Mouse (Mus musculus): ENCODE measurements around the gene Slc7a8.

The Slc7a8 gene

GRCm38 (mm10) chr14:54728823-54729653 lies 52.7 kb downstream of the Slc7a8 start:
- H3K27me3 ChIP-seq (ENCODE audit: insufficient read depth, low read length): 0 out of 2 replicates have a peak, but pooled peaks cover 11% of the 10 kb centered on the region
- H3K36me3 ChIP-seq (ENCODE audit: insufficient read depth, low read length): no peaks in the 10 kb centered on the region
- 0 out of 2 replicates have a peak overlapping the region, but pooled peaks have one; percentile 13 for H3K4me3 ChIP-seq (replicated peaks; ENCODE audit: low read length)
- TF ChIP-seq NANOG (IDR thresholded peaks at IDR 0.05; ENCODE audit: borderline replicate concordance, low read length) (no peak), CTCF (conservative IDR thresholded peaks at IDR 0.05; ENCODE audit: low read length) (no peak), POU5F1 (IDR thresholded peaks at IDR 0.05; ENCODE audit: borderline replicate concordance, low read length) (no peak)
- H3K4me1 ChIP-seq (replicated peaks; ENCODE audit: low read depth, low read length): peaks cover 4% of the 10 kb centered on the region; the same call in 1 of the 2 replicates
- H3K9me3 ChIP-seq (ENCODE audit: low read length): peaks cover 28% of the 10 kb centered on the region

GRCm38 (mm10) chr14:54727565-54727964 lies 54.2 kb downstream of the Slc7a8 start:
- Histone ChIP-seq H3K4me1 (replicated peaks; ENCODE audit: low read depth, low read length) (peaks cover 7% of the 10 kb centered on the region; the same call in 1 of the 2 replicates), H3K9me3 (ENCODE audit: low read length) (peaks cover 28% of the 10 kb centered on the region), H3K4me3 (replicated peaks; ENCODE audit: low read length) (no peak overlapping the region), H3K27me3 (ENCODE audit: insufficient read depth, low read length) (0 out of 2 replicates have a peak, but pooled peaks cover 7% of the 10 kb centered on the region), H3K36me3 (ENCODE audit: insufficient read depth, low read length) (no peaks in the 10 kb centered on the region)
- TF ChIP-seq NANOG (IDR thresholded peaks at IDR 0.05; ENCODE audit: borderline replicate concordance, low read length) (no peak), POU5F1 (IDR thresholded peaks at IDR 0.05; ENCODE audit: borderline replicate concordance, low read length) (no peak), CTCF (conservative IDR thresholded peaks at IDR 0.05; ENCODE audit: low read length) (no peak)

- no peak overlapping the region for H3K4me3 ChIP-seq (replicated peaks; ENCODE audit: low read length)
- no peaks in the 10 kb centered on the region for H3K27me3 ChIP-seq (ENCODE audit: insufficient read depth, low read length)
- TF ChIP-seq POU5F1 (IDR thresholded peaks at IDR 0.05; ENCODE audit: borderline replicate concordance, low read length) (no peak), CTCF (conservative IDR thresholded peaks at IDR 0.05; ENCODE audit: low read length) (no peak), NANOG (IDR thresholded peaks at IDR 0.05; ENCODE audit: borderline replicate concordance, low read length) (no peak)
- no peaks in the 10 kb centered on the region for H3K36me3 ChIP-seq (ENCODE audit: insufficient read depth, low read length)
- H3K9me3 ChIP-seq (ENCODE audit: low read length): peaks cover 28% of the 10 kb centered on the region
- H3K4me1 ChIP-seq (replicated peaks; ENCODE audit: low read depth, low read length): peaks cover 9% of the 10 kb centered on the region; the same call in 1 of the 2 replicates
Measured at GRCm38 (mm10) chr14:54724049-54724448, 57.7 kb downstream of the Slc7a8 start.

DNA sequence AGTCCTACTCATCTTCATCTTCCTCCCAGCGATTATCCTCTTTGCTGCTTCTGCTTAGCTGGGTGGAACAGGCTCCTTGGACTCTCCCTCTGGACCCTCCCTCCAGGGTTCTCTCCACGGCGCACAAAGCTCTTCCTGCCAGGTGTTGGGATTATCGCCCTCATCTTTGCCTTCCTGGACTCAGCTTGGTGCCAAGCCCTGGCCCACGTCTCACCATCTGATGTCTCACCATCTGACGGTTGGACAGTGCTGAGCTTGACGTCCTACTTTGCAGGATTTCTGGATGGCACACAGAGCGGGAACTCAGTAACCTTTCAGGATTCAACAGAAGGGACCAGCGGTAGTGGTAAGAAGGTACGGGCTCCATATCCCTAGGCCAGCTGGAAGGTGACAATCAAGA lies 60.0 kb downstream of the Slc7a8 start:
- H3K4me3 ChIP-seq (replicated peaks; ENCODE audit: low read length): no peak overlapping the region
- 0 out of 2 replicates have a peak, but pooled peaks cover 5% of the 10 kb centered on the region for H3K4me1 ChIP-seq (replicated peaks; ENCODE audit: low read depth, low read length)
- TF ChIP-seq POU5F1 (IDR thresholded peaks at IDR 0.05; ENCODE audit: borderline replicate concordance, low read length) (no peak), NANOG (IDR thresholded peaks at IDR 0.05; ENCODE audit: borderline replicate concordance, low read length) (no peak), CTCF (conservative IDR thresholded peaks at IDR 0.05; ENCODE audit: low read length) (no peak)
- no peaks in the 10 kb centered on the region for H3K27me3 ChIP-seq (ENCODE audit: insufficient read depth, low read length)
- peaks cover 24% of the 10 kb centered on the region for H3K9me3 ChIP-seq (ENCODE audit: low read length)
- H3K36me3 ChIP-seq (ENCODE audit: insufficient read depth, low read length): no peaks in the 10 kb centered on the region

DNA sequence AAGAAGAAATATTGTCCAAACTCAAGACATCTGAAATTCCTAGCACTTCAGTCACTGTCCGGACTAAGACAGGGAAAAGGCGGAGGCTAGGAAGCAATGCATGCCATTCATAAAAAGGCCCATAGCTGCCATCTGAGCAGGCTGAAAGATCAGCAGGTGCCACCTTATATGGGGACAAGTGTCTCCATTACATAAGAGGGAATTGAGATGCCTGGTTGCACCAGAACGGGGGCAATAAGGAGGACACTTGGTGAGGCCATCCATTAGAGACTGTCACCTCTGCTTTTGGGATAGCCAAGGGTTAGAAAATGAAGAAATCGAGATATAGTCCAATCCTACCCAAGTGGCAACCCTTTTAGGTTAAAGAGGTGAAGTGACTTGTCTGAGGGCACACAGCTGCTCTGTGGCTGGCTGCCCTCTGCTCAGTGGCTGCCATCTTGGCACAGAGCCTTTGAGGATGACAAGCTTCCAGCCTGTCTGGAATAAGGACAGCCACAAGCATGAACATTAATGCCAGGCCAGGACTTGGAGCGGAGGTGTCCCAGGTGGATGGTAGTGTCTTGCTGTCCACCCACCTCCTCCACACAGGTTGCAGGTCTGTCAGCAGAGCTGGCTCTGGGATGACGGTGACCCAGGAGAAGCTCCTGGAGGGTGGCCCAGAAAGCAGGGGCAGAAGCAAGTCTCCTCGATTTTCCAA lies 60.9 kb downstream of the Slc7a8 start:
- Histone ChIP-seq H3K27me3 (ENCODE audit: insufficient read depth, low read length) (no peaks in the 10 kb centered on the region), H3K4me3 (replicated peaks; ENCODE audit: low read length) (no peak overlapping the region), H3K4me1 (replicated peaks; ENCODE audit: low read depth, low read length) (peaks cover 5% of the 10 kb centered on the region; the same call in 1 of the 2 replicates), H3K36me3 (ENCODE audit: insufficient read depth, low read length) (no peaks in the 10 kb centered on the region), H3K9me3 (ENCODE audit: low read length) (peaks cover 23% of the 10 kb centered on the region)
- no peak for TF ChIP-seq POU5F1 (IDR thresholded peaks at IDR 0.05; ENCODE audit: borderline replicate concordance, low read length)
- no peak for TF ChIP-seq CTCF (conservative IDR thresholded peaks at IDR 0.05; ENCODE audit: low read length)
- no peak for TF ChIP-seq NANOG (IDR thresholded peaks at IDR 0.05; ENCODE audit: borderline replicate concordance, low read length)

DNA sequence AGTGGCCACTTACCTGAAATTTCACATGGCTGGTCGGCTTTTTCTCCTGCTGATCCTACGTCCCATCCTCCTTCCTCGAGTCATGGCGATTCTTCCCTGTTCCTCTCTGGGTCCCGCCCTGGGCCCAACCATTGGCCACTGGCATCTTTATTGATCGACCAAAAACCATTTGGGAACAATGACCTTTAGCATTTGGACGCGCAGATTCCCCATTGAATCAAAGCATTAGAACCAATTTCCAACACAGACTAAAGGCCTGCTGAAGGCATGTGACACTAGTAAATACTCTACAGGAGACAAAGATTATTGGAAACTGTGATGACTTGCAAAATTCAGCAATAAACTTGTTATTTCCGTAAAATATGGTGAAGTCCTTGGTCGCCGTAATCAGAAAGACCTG lies 61.7 kb downstream of the Slc7a8 start:
- Histone ChIP-seq H3K4me3 (replicated peaks; ENCODE audit: low read length) (no peak overlapping the region), H3K4me1 (replicated peaks; ENCODE audit: low read depth, low read length) (peaks cover 10% of the 10 kb centered on the region), H3K9me3 (ENCODE audit: low read length) (peaks cover 16% of the 10 kb centered on the region), H3K27me3 (ENCODE audit: insufficient read depth, low read length) (no peaks in the 10 kb centered on the region), H3K36me3 (ENCODE audit: insufficient read depth, low read length) (no peaks in the 10 kb centered on the region)
- TF ChIP-seq CTCF (conservative IDR thresholded peaks at IDR 0.05; ENCODE audit: low read length) (no peak), POU5F1 (IDR thresholded peaks at IDR 0.05; ENCODE audit: borderline replicate concordance, low read length) (no peak), NANOG (IDR thresholded peaks at IDR 0.05; ENCODE audit: borderline replicate concordance, low read length) (no peak)

DNA sequence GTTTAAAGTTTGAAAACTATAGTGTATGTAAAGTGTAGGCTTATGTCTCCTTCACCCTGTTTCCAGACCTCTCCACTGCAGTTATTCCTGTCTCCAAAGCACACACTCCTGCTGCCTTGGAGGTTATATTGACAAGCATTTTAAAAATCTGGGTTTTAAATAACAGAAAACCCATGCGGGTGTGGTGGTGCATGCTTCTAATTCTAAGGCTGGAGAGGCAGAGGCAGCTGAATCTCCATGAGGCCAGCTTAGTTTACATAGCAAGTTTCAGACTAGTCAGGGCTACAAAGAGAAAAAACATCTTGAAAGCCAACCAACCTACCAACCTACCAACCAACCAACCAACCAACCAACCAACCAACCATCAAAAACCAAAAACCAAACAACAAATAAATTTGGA lies 66.3 kb downstream of the Slc7a8 start:
- Histone ChIP-seq H3K4me3 (replicated peaks; ENCODE audit: low read length) (peak overlapping the region; percentile 65; the same call in 1 of the 2 replicates), H3K36me3 (ENCODE audit: insufficient read depth, low read length) (no peaks in the 10 kb centered on the region), H3K27me3 (ENCODE audit: insufficient read depth, low read length) (peaks cover 23% of the 10 kb centered on the region), H3K9me3 (ENCODE audit: low read length) (peaks cover 8% of the 10 kb centered on the region; the same call in 1 of the 2 replicates), H3K4me1 (replicated peaks; ENCODE audit: low read depth, low read length) (peaks cover 42% of the 10 kb centered on the region)
- TF ChIP-seq NANOG (IDR thresholded peaks at IDR 0.05; ENCODE audit: borderline replicate concordance, low read length) (no peak), CTCF (conservative IDR thresholded peaks at IDR 0.05; ENCODE audit: low read length) (no peak), POU5F1 (IDR thresholded peaks at IDR 0.05; ENCODE audit: borderline replicate concordance, low read length) (no peak)

DNA sequence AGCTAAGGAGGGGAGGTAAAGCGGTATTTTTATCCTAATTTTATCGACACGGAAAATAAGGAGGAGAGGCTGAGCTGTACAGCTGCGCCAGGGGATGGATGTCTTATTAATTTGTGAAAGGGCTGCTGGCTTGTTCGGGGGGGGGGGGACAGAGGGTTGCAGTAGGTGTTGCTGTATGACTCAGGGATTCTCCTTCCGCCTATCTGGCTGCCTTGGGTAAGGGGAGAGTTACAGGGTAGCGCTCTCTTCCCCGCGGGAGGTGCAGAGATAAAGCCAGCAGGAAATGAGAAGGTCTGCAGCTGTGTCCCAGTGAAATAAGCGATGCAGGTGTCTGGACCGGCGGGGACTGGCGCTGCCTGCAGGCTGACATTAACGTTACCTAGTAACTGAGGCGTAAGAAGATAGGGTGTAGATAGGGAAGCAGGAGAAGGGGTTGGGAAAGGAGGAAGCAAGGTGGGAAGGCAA lies 67.1 kb downstream of the Slc7a8 start:
- TF ChIP-seq CTCF (conservative IDR thresholded peaks at IDR 0.05; ENCODE audit: low read length) (no peak), POU5F1 (IDR thresholded peaks at IDR 0.05; ENCODE audit: borderline replicate concordance, low read length) (no peak), NANOG (IDR thresholded peaks at IDR 0.05; ENCODE audit: borderline replicate concordance, low read length) (no peak)
- Histone ChIP-seq H3K4me1 (replicated peaks; ENCODE audit: low read depth, low read length) (peaks cover 46% of the 10 kb centered on the region), H3K9me3 (ENCODE audit: low read length) (peaks cover 8% of the 10 kb centered on the region; the same call in 1 of the 2 replicates), H3K36me3 (ENCODE audit: insufficient read depth, low read length) (no peaks in the 10 kb centered on the region), H3K27me3 (ENCODE audit: insufficient read depth, low read length) (peaks cover 31% of the 10 kb centered on the region), H3K4me3 (replicated peaks; ENCODE audit: low read length) (peak overlapping the region; percentile 65)

All from E14TG2a.4 (cell line).